Mouse (Mus musculus) liver, postnatal 0 days (tissue): Measurements from ENCODE around the gene Tnp1. TPM values are rescaled to one million over a fixed set of nuclear protein-coding genes. Genes with fewer than 3 reads are reported as not detected.

ENCODE experiments used
- ATAC-seq: fragments of 200-750 bp; cut with Nextera tagmentation; 2 replicates; pipeline ENCODE4 v1.8.0; 2017; ENCODE audit warnings: mild to moderate bottlenecking, moderate library complexity
- DNase-seq: peaks from one replicate; pipeline ENCODE4 v3.0.0-alpha.2; 2016
- H3K27ac ChIP-seq: fragments of 300-500 bp; sonication (generic); 2 replicates; pipeline ENCODE4 v1.5.1; 2014; ENCODE audit warnings: antibody characterized with exemption, moderate library complexity, mild to moderate bottlenecking, low read depth
- H3K27me3 ChIP-seq: fragments of 300-500 bp; sonication (generic); 2 replicates; pipeline ENCODE4 v1.6.1; 2014; ENCODE audit warnings: low read length, control low read depth, mixed read lengths; ENCODE audit not compliant: insufficient read depth
- H3K36me3 ChIP-seq: fragments of 300-500 bp; sonication (generic); replicated peaks from 2 replicates; pipeline ENCODE4 v1.6.1; 2014; ENCODE audit warnings: mild to moderate bottlenecking, control low read depth, low read length, moderate library complexity, mixed read lengths; ENCODE audit not compliant: insufficient read depth
- H3K4me1 ChIP-seq: fragments of 300-500 bp; sonication (generic); 2 replicates; pipeline ENCODE4 v1.6.1; 2014; ENCODE audit warnings: antibody characterized with exemption, mild to moderate bottlenecking, control low read depth; ENCODE audit not compliant: insufficient read depth
- H3K4me2 ChIP-seq: fragments of 300-500 bp; sonication (generic); 2 replicates; pipeline ENCODE4 v1.6.1; 2014; ENCODE audit warnings: low read depth, mild to moderate bottlenecking, low read length, moderate library complexity, mixed read lengths
- H3K4me3 ChIP-seq: fragments of 300-500 bp; sonication (generic); 2 replicates; pipeline ENCODE4 v1.5.1; 2014; ENCODE audit warnings: low read depth, low read length
- H3K9ac ChIP-seq: fragments of 300-500 bp; sonication (generic); replicated peaks from 2 replicates; pipeline ENCODE4 v1.6.1; 2014; ENCODE audit warnings: mild to moderate bottlenecking, moderate library complexity
- H3K9me3 ChIP-seq: fragments of 300-500 bp; sonication (generic); 2 replicates; pipeline ENCODE4 v1.6.1; 2016; ENCODE audit warnings: mild to moderate bottlenecking, control low read depth, low read length, mixed read lengths
- CTCF ChIP-seq: sonication (generic); IDR thresholded peaks from 2 replicates; pipeline ENCODE4 v1.5.1; 2016; ENCODE audit warnings: antibody characterized with exemption, low read depth
- EP300 ChIP-seq: IDR thresholded peaks from 2 replicates; pipeline ENCODE4 v1.6.1; 2016; ENCODE audit warnings: antibody characterized with exemption, low read depth, mild to moderate bottlenecking
- WGBS: fragments of 180-500 bp; shearing (Covaris S2); extraction: QIAGEN DNeasy Blood & Tissue Kit; methylation state at CpG from one replicate; pipeline ENCODE4 v1.1.7; 2014; ENCODE audit not compliant: insufficient replicate concordance; 5-methylcytosine and 5-hydroxymethylcytosine counted together
- polyA plus RNA-seq: library from polyadenylated mRNA; unstranded; fragments of >200 nt; fragmentation: Nextera tagmentation; extraction: Ambion mirVana; gene quantifications from 2 replicates; pipeline ENCODE4 v1.2.1, GENCODE M21; 2015

Gene Tnp1
- polyA plus RNA-seq, 1 experiment from 2014 or later: not detected

DNA sequence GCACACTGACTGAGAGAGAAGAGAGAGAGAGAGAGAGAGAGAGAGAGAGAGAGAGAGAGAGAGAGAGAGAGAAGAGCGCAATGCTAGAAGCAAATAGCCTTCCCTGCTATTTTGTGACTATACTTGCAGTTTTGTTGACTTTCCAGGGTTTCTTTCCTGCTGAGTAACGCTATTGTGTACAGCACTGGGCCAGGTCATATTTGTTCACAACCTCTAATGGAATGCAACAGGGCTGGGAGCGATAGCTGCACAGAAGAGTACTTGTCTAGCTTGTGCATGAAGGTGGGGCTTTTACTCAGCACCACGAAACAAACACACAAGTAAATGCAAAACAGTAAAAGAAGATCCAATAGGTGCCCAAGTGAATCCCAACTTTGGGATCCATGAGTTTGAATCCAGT, 11.7 kb upstream of the Tnp1 start:
- Histone ChIP-seq H3K4me1 (peaks cover 8% of the 10 kb centered on the region), H3K27me3 (no peaks in the 10 kb centered on the region), H3K4me3 (no peak overlapping the region), H3K9me3 (no peaks in the 10 kb centered on the region), H3K27ac (0 out of 2 replicates have a peak overlapping the region, but pooled peaks have one; percentile 3), H3K9ac (no peak overlapping the region), H3K4me2 (no peak overlapping the region), H3K36me3 (no peaks in the 10 kb centered on the region)
- ATAC-seq (peak; percentile 76), DNase-seq (no peak)
- TF ChIP-seq EP300 (no peak), CTCF (no peak)
- 61% methylated on average over 4 of the region's 4 CpGs for WGBS

- Histone ChIP-seq H3K4me1 (peaks cover 8% of the 10 kb centered on the region), H3K27ac (0 out of 2 replicates have a peak overlapping the region, but pooled peaks have one; percentile 3), H3K4me2 (no peak overlapping the region), H3K9ac (no peak overlapping the region), H3K4me3 (no peak overlapping the region), H3K27me3 (no peaks in the 10 kb centered on the region), H3K9me3 (no peaks in the 10 kb centered on the region), H3K36me3 (no peaks in the 10 kb centered on the region)
- no peak for DNase-seq
- ATAC-seq: peak; percentile 77
- no peak for TF ChIP-seq EP300
- TF ChIP-seq CTCF: no peak
- 72% methylated on average over 5 of the region's 5 CpGs for WGBS
Observed at GRCm38 (mm10) chr1:73026786-73027299, 11.1 kb upstream of the Tnp1 start.

DNA sequence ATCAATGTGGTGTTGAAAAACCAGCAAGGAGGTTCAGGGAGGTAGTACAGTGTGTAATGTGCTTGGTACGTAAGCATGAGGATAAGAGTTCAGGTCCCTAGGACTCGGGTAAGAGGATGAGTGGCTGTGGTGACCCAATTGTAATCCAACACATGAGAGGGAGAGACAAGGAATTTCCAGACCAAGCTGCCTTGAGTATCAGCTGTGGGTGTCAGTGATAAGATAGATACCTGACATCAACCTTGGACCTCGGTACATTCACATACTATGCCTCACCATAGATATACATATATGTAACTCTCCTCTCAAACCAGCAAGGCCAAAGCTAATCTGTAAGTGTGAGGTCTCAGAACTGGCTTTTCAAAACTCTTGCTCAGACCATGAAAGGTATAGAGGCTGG, 10.4 kb upstream of the Tnp1 start:
- Histone ChIP-seq H3K9me3 (no peaks in the 10 kb centered on the region), H3K4me3 (no peak overlapping the region), H3K27ac (no peak overlapping the region), H3K27me3 (no peaks in the 10 kb centered on the region), H3K4me1 (peaks cover 8% of the 10 kb centered on the region), H3K4me2 (no peak overlapping the region), H3K36me3 (no peaks in the 10 kb centered on the region), H3K9ac (no peak overlapping the region)
- WGBS: 76% methylated on average over 3 of the region's 3 CpGs
- no peak for TF ChIP-seq CTCF
- no peak for TF ChIP-seq EP300
- no peak for DNase-seq
- ATAC-seq: no peak

DNA sequence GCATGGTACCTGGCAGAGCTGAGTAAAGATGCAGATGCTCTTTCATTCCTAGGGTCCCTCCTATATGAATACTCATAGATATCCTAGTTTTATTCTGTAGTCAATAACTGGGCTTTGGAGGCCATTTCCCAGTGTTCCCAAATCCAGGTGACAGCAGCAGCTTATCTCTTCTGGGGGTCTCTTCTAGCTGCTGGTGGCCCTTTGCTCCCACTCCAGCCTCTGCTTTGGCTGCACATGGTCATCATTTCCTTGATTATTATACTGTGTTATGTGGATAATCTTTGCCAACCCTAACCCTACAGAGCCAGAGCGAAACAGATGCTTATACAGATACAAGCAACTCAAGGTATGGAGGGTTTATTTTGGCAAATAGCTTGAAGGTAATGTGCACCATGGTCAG, 8.9 kb downstream of the Tnp1 start:
- DNase-seq (no peak), ATAC-seq (no peak)
- H3K9me3 ChIP-seq: no peaks in the 10 kb centered on the region
- no peaks in the 10 kb centered on the region for H3K36me3 ChIP-seq
- no peak overlapping the region for H3K9ac ChIP-seq
- no peak overlapping the region for H3K4me3 ChIP-seq
- no peak overlapping the region for H3K4me2 ChIP-seq
- H3K27ac ChIP-seq: no peak overlapping the region
- TF ChIP-seq EP300 (no peak), CTCF (no peak)
- peaks cover 7% of the 10 kb centered on the region; the same call in 1 of the 2 replicates for H3K4me1 ChIP-seq
- H3K27me3 ChIP-seq: no peaks in the 10 kb centered on the region
- WGBS: 85% methylated on average over 1 of the region's 1 CpGs

GRCm38 (mm10) chr1:73004890-73005289, 10.8 kb downstream of the Tnp1 start:
- H3K9ac ChIP-seq: no peak overlapping the region
- ATAC-seq: no peak
- no peaks in the 10 kb centered on the region for H3K36me3 ChIP-seq
- no peak for DNase-seq
- no peak overlapping the region for H3K27ac ChIP-seq
- H3K4me3 ChIP-seq: no peak overlapping the region
- H3K4me2 ChIP-seq: no peak overlapping the region
- no peaks in the 10 kb centered on the region for H3K9me3 ChIP-seq
- peaks cover 7% of the 10 kb centered on the region; the same call in 1 of the 2 replicates for H3K4me1 ChIP-seq
- TF ChIP-seq CTCF (no peak), EP300 (no peak)
- no peaks in the 10 kb centered on the region for H3K27me3 ChIP-seq
- WGBS: 83% methylated on average over 2 of the region's 2 CpGs

DNA sequence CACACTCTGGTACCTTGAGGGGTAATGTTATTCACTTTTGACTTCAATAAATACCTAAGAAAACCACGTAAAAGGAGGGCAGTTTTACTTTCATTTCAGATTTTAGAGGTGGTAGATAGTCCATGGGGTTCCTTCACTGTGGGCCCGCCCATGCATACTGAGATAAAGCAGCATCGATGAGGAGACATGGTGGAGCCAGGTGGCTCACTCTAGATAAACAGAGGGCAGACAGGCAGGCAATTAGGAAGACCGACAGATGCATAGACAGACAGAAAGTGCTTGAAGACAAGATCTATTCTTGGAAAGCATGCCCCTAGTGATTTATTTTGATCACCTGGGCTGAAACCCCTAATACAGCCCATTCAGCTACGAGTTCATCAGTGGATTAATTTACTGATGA, 13.1 kb downstream of the Tnp1 start:
- H3K9ac ChIP-seq: no peak overlapping the region
- H3K36me3 ChIP-seq: no peaks in the 10 kb centered on the region
- peak; percentile 24 for DNase-seq
- TF ChIP-seq EP300 (peak; percentile 85), CTCF (no peak)
- WGBS: 47% methylated on average over 5 of the region's 5 CpGs
- peak; percentile 91 for ATAC-seq
- H3K9me3 ChIP-seq: no peaks in the 10 kb centered on the region
- no peak overlapping the region for H3K27ac ChIP-seq
- no peaks in the 10 kb centered on the region for H3K27me3 ChIP-seq
- H3K4me3 ChIP-seq: no peak overlapping the region
- peak overlapping the region; percentile 27; the same call in 1 of the 2 replicates for H3K4me2 ChIP-seq
- peaks cover 7% of the 10 kb centered on the region; the same call in 1 of the 2 replicates for H3K4me1 ChIP-seq
